Mouse (Mus musculus) heart, adult 2 months (tissue): ENCODE results near the gene Cacnb1.

Source experiments
- CTCF ChIP-seq: fragments of 200-600 bp; IDR thresholded peaks from 2 replicates; pipeline ENCODE4 v1.8.1; 2022; ENCODE audit warnings: antibody characterized with exemption, mild to moderate bottlenecking, moderate library complexity
- EP300 ChIP-seq: fragments of 200-500 bp; IDR thresholded peaks from 2 replicates; pipeline ENCODE4 v1.6.1; 2011; ENCODE audit warnings: low read depth, low read length, control low read depth; ENCODE audit not compliant: insufficient read depth
- POLR2A ChIP-seq: fragments of 200-500 bp; IDR thresholded peaks from 2 replicates; pipeline ENCODE4 v1.6.1; 2011; ENCODE audit warnings: mild to moderate bottlenecking, low read depth, low read length, control low read depth; ENCODE audit not compliant: insufficient read depth

GRCm38 (mm10) chr11:97985727-97986677 is 36.8 kb downstream of the Cacnb1 start, which contains the start of gene Plxdc1:
- TF ChIP-seq EP300 (no peak), CTCF (no peak), POLR2A (no peak)
